Mouse (Mus musculus) heart, postnatal 0 days (tissue): ENCODE measurements around the gene Gdf1.

Experiments
- CTCF ChIP-seq: IDR thresholded peaks from 2 replicates; pipeline ENCODE4 v1.5.1; 2016; ENCODE audit warnings: antibody characterized with exemption, control low read depth, low read depth
- EP300 ChIP-seq: IDR thresholded peaks from 2 replicates; pipeline ENCODE4 v1.6.1; 2016; ENCODE audit warnings: antibody characterized with exemption, low read depth

GRCm38 (mm10) chr8:70356111-70356510 is 26.5 kb downstream of the Gdf1 start:
- no peak for TF ChIP-seq CTCF
- TF ChIP-seq EP300 = no peak
